Mouse (Mus musculus) gastrocnemius, adult 2 months (tissue): ENCODE data around the gene Hspa12a. TPM values are rescaled to one million over a fixed set of nuclear protein-coding genes. Genes with fewer than 3 reads are reported as not detected.

Experiments used
- DNase-seq: peaks from one replicate; pipeline ENCODE4 v3.0.0; 2022
- H3K27ac ChIP-seq: fragments of 200-600 bp; 2 replicates; pipeline ENCODE4 v1.8.1; 2022; ENCODE audit warnings: mild to moderate bottlenecking
- H3K4me3 ChIP-seq: fragments of 200-600 bp; 2 replicates; pipeline ENCODE4 v1.8.1; 2022; ENCODE audit warnings: mild to moderate bottlenecking, moderate library complexity
- CTCF ChIP-seq: fragments of 200-600 bp; IDR thresholded peaks from 2 replicates; pipeline ENCODE4 v1.8.1; 2022; ENCODE audit warnings: antibody characterized with exemption, mild to moderate bottlenecking, moderate library complexity
- intact Hi-C: fragments of 180-260 bp; cut with DNase I; formaldehyde crosslinking; loops from one replicate; pipeline ENCODE4 v1.15.1; 2025
- total RNA-seq, 2 experiments: library from RNA; stranded (reverse); gene quantifications; 2 replicates each; pipeline ENCODE4 v1.2.3; 2021

Gene Hspa12a
- total RNA-seq, 2 experiments from 2014 or later: 4.4 to 5.7 TPM

GRCm38 (mm10) chr19:58865224-58865623, 78.2 kb downstream of the Hspa12a start:
- Histone ChIP-seq H3K4me3 (no peak overlapping the region), H3K27ac (no peak overlapping the region)
- intact Hi-C loops: no loop called here
- no peak for TF ChIP-seq CTCF
- DNase-seq: no peak

DNA sequence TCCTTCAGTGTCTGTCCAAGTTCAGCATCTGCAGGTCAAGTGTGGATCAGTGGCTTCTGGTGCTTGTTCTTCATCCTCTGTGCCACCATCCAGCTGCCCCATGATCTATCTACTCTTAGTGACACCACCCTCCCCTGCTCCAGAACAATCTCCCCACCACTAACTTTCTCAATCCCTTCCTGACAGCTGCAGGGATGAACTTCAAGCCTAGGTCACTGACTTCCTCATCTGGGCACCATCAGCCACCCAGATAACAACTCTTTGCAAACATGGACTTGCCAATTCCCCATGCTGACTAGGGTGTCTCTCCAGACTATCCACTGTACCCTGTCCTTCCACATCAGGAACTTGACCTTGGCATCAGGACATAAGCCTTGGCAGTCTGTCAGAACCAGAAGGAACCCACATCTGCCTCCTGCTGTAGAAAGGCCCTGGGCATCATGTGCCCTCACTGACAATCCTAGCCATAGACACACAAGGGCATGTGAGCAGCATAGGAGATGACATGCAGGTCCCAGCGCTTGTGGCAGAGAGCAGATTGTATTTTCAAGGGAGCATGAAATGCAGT, 79.4 kb downstream of the Hspa12a start:
- DNase-seq: no peak
- H3K4me3 ChIP-seq: no peak overlapping the region
- intact Hi-C loops: loop anchor here (5.0 kb wide), 1 partner anchor 57 kb away; no protein-coding TSS in a partner anchor
- no peak overlapping the region for H3K27ac ChIP-seq
- TF ChIP-seq CTCF: no peak

DNA sequence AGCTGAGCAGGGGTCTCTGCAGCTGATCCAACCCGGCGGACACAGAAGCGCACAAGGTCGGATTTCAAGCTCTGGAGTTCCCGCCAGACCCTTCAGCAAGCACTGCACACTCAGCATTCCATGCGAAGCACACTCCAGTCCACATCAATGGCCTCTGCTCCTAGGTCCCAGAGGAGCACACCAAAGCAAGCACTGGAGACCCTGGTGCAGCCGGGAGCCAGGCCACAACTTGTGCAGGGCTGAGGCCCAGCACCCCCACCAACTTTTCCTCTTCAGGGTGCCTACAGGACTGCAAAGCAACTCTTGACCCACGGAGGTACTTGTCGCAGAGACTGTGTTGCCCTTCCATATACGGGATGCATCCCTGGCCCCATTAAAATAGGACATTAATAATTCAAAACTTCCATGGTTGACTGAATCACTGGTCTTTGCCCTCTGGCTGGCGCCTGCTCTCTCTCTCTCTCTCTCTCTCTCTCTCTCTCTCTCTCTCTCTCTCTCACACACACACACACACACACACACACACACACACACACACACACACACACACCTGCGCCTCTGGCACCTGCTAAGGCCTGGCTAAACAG, 82.2 kb downstream of the Hspa12a start:
- DNase-seq: no peak
- Histone ChIP-seq H3K4me3 (peak overlapping the region; percentile 86), H3K27ac (peak overlapping the region; percentile 89)
- no peak for TF ChIP-seq CTCF
- intact Hi-C loops: loop anchor here (5.0 kb wide), 1 partner anchor 54 kb away; no protein-coding TSS in a partner anchor

- no peak for TF ChIP-seq CTCF
- peak overlapping the region; percentile 89 for H3K27ac ChIP-seq
- intact Hi-C loops: loop anchor here (5.0 kb wide), 1 partner anchor 53 kb away; no protein-coding TSS in a partner anchor
- peak; percentile 94 for DNase-seq
- H3K4me3 ChIP-seq: peak overlapping the region; percentile 86
These were observed 82.9 kb downstream of the Hspa12a start for GRCm38 (mm10) chr19:58860255-58861173.

- intact Hi-C loops: loop anchor here (5.0 kb wide), 1 partner anchor 53 kb away; no protein-coding TSS in a partner anchor
- no peak for TF ChIP-seq CTCF
- Histone ChIP-seq H3K4me3 (peak overlapping the region; percentile 86), H3K27ac (peak overlapping the region; percentile 89)
- peak; percentile 26 for DNase-seq
These were observed 83.6 kb downstream of the Hspa12a start for GRCm38 (mm10) chr19:58859831-58860254.

DNA sequence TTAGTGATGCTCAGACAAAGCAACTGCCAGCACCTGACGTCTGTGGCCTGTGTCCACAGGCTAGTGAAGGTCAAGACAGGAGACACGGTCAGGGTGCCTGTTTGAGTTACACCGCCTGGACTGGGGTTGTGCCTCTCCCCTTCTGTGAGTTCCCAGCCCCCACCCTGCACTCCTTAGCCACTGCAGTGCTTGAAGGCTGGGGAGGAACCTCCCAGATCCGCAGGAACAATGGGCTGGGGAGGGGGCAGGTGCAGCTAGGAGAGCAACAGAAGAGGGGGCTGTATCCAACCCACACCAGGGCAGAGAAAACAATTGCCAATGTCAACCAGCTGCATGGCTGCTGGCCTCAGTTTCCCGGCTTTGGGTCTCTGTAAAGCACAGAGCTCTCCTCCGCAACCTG, 84.1 kb downstream of the Hspa12a start:
- intact Hi-C loops: no loop called here
- Histone ChIP-seq H3K4me3 (peak overlapping the region; percentile 86), H3K27ac (peak overlapping the region; percentile 49)
- no peak for TF ChIP-seq CTCF
- no peak for DNase-seq

DNA sequence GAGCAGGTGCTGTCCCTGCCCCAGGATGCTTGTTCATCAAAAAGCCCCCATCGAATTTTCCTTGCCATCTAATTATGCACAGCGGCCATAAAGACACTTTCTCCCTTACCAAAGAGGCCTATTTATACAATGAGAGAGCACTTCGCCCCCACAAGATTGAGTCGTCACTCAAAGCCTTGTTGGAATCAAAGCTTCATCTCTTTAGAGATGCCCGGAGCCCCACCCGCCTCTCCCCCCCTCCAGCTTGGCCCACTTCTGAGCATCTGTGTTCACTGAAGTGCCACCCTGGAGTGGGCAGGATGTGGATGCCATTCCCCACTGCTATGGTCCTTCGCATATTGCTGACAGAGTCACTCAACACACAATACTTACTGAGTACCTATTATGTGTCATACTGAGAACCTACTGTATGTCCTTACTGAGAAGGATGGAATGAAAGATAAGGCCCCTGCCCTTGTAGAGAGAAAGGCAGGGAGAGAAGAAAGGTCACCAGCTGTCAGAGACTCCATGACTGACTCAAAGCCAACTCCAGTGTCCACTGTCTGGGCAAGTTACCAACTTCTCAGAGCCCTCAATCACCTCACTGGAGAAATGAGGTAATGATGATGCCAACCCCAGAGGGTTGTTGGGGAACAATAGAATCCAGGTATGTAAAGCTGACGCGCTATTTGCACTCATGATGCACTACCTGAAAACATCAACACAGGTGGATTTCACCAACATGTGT, 87.2 kb downstream of the Hspa12a start:
- DNase-seq: no peak
- intact Hi-C loops: no loop called here

DNA sequence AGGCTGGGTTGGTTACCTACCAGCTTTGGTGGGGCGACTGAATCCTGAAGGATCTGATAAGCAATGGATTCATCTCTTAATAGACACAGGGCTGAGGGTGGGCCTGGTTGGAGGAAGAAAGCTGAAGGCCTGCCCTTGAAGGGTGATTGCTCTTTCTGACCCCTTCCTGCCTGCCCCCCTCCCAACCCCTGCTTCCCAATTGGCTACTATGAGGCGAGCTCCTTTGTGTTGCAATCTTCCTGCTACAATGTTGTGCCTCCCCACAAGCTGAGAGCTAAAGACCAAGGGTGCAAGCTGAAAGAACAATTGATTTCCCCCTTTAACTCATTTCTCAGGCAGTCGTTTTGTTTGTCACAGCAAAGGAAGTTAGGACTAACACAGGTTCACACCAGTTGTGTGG, 88.6 kb downstream of the Hspa12a start:
- intact Hi-C loops: no loop called here
- H3K4me3 ChIP-seq: no peak overlapping the region
- DNase-seq: no peak
- no peak overlapping the region for H3K27ac ChIP-seq
- no peak for TF ChIP-seq CTCF

More for the DNA sequence above, 87.2 kb downstream of the Hspa12a start:
- H3K27ac ChIP-seq: no peak overlapping the region
- no peak overlapping the region for H3K4me3 ChIP-seq
- TF ChIP-seq CTCF: no peak

DNA sequence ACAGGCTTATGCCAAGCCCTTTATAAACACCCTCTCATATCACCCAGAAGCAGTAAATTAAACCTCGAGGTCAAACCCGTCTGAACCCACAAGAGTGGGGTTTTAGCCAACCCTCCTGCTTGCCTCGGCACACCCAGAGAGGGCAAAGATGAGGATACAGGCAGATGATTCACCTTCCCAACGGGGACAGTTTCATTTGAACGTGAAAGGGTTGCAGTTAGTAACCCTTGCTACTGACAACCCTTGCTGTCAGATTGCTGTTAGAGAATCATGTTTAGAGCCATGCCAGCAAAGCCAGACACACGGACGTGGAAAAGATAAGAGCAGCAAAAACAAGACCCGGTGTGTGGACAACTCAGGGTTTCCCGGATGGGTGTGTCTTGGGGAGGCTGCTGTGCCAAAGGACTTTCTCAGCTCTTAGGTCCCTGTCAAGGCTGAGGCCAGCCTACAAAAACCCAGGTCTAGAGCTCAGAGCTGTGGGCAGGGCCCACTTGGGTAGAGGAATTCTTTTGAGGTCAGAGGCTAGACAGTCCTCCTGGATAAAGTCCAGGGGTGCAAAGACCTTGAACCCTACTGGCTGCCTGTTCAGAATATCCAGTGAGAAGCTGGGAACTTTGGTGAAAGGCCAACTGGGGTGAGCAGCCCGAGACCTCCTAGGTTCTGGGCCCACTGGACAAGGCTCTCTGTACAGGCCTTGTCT, 90.3 kb downstream of the Hspa12a start:
- peak overlapping the region; percentile 41 for H3K27ac ChIP-seq
- no peak for DNase-seq
- intact Hi-C loops: no loop called here
- H3K4me3 ChIP-seq: no peak overlapping the region
- no peak for TF ChIP-seq CTCF

GRCm38 (mm10) chr19:58850719-58851466, 92.6 kb downstream of the Hspa12a start:
- TF ChIP-seq CTCF: no peak
- DNase-seq: peak; percentile 56
- Histone ChIP-seq H3K4me3 (no peak overlapping the region), H3K27ac (peak overlapping the region; percentile 72)
- intact Hi-C loops: no loop called here
